Mouse (Mus musculus) macrophage (primary cell): ENCODE measurements around the gene Coq10a. TPM values are rescaled to one million over a fixed set of nuclear protein-coding genes. Genes with fewer than 3 reads are reported as not detected.

Source experiments
- H3K27ac ChIP-seq: fragments of 350-480 bp; formaldehyde crosslinking; 2 replicates; pipeline ENCODE4 v1.9.0; 2021
- H3K36me3 ChIP-seq: fragments of 350-480 bp; formaldehyde crosslinking; 2 replicates; pipeline ENCODE4 v1.9.0; 2021; ENCODE audit errors: inconsistent target
- H3K4me3 ChIP-seq: fragments of 350-480 bp; formaldehyde crosslinking; 2 replicates; pipeline ENCODE4 v1.9.0; 2021; ENCODE audit errors: inconsistent target
- H3K79me2 ChIP-seq: fragments of 350-480 bp; formaldehyde crosslinking; 2 replicates; pipeline ENCODE4 v1.9.0; 2021; ENCODE audit errors: inconsistent target
- WGBS: methylation state at CpG from one replicate; pipeline ENCODE4 v1.1.7; 2026; ENCODE audit warnings: inconsistent platforms; ENCODE audit not compliant: missing documents; 5-methylcytosine and 5-hydroxymethylcytosine counted together
- polyA plus RNA-seq: library from polyadenylated mRNA; stranded (reverse); fragments of 250-400 nt; gene quantifications from 3 replicates; pipeline ENCODE4 v1.2.4, GENCODE M21; 2018; ENCODE audit warnings: inconsistent platforms

Coq10a gene
- polyA plus RNA-seq, 1 experiment from 2014 or later, result 25.5 TPM

GRCm38 (mm10) chr10:128397466-128397865 lies 28.7 kb upstream of the Coq10a start:
- Histone ChIP-seq H3K79me2 (no peaks in the 10 kb centered on the region), H3K36me3 (peaks cover 22% of the 10 kb centered on the region), H3K4me3 (no peak overlapping the region), H3K27ac (no peak overlapping the region)
- 89% methylated on average over 7 of the region's 7 CpGs for WGBS

GRCm38 (mm10) chr10:128396716-128397264 lies 28.0 kb upstream of the Coq10a start:
- peaks cover 29% of the 10 kb centered on the region for H3K36me3 ChIP-seq
- no peaks in the 10 kb centered on the region for H3K79me2 ChIP-seq
- no peak overlapping the region for H3K4me3 ChIP-seq
- WGBS, result 92% methylated on average over 10 of the region's 10 CpGs
- H3K27ac ChIP-seq, result no peak overlapping the region

GRCm38 (mm10) chr10:128396017-128396673 lies 27.3 kb upstream of the Coq10a start:
- Histone ChIP-seq H3K27ac (no peak overlapping the region), H3K36me3 (peaks cover 36% of the 10 kb centered on the region)
- WGBS, result 93% methylated on average over 11 of the region's 11 CpGs

GRCm38 (mm10) chr10:128391850-128392249 lies 23.1 kb upstream of the Coq10a start:
- Histone ChIP-seq H3K4me3 (no peak overlapping the region), H3K36me3 (peaks cover 79% of the 10 kb centered on the region), H3K79me2 (no peaks in the 10 kb centered on the region), H3K27ac (no peak overlapping the region)
- 93% methylated on average over 6 of the region's 6 CpGs for WGBS

More at GRCm38 (mm10) chr10:128396017-128396673, 27.3 kb upstream of the Coq10a start:
- no peak overlapping the region for H3K4me3 ChIP-seq
- no peaks in the 10 kb centered on the region for H3K79me2 ChIP-seq

- Histone ChIP-seq H3K36me3 (peaks cover 93% of the 10 kb centered on the region), H3K4me3 (no peak overlapping the region), H3K27ac (no peak overlapping the region), H3K79me2 (no peaks in the 10 kb centered on the region)
- WGBS, result 98% methylated on average over 12 of the region's 12 CpGs
Observed at GRCm38 (mm10) chr10:128390366-128390765, 21.6 kb upstream of the Coq10a start.

GRCm38 (mm10) chr10:128389570-128389969 lies 20.8 kb upstream of the Coq10a start:
- 67% methylated on average over 6 of the region's 6 CpGs for WGBS

GRCm38 (mm10) chr10:128388941-128389340 lies 20.1 kb upstream of the Coq10a start:
- no peak overlapping the region for H3K27ac ChIP-seq
- H3K4me3 ChIP-seq, result no peak overlapping the region
- 86% methylated on average over 11 of the region's 14 CpGs for WGBS
- H3K36me3 ChIP-seq, result peaks cover 99% of the 10 kb centered on the region
- H3K79me2 ChIP-seq, result no peaks in the 10 kb centered on the region

More at GRCm38 (mm10) chr10:128389570-128389969, 20.8 kb upstream of the Coq10a start:
- H3K27ac ChIP-seq, result no peak overlapping the region
- no peak overlapping the region for H3K4me3 ChIP-seq
- H3K36me3 ChIP-seq, result peaks cover 99% of the 10 kb centered on the region
- H3K79me2 ChIP-seq, result no peaks in the 10 kb centered on the region

GRCm38 (mm10) chr10:128385902-128386301 lies 17.1 kb upstream of the Coq10a start:
- Histone ChIP-seq H3K79me2 (no peaks in the 10 kb centered on the region; the same call in 1 of the 2 replicates), H3K36me3 (peaks cover 97% of the 10 kb centered on the region), H3K4me3 (no peak overlapping the region), H3K27ac (no peak overlapping the region)
- 99% methylated on average over 7 of the region's 7 CpGs for WGBS

GRCm38 (mm10) chr10:128382482-128382881 lies 13.7 kb upstream of the Coq10a start:
- Histone ChIP-seq H3K36me3 (peaks cover 82% of the 10 kb centered on the region), H3K79me2 (peaks cover 25% of the 10 kb centered on the region), H3K27ac (no peak overlapping the region), H3K4me3 (no peak overlapping the region)
- WGBS, result 98% methylated on average over 8 of the region's 8 CpGs

GRCm38 (mm10) chr10:128380565-128380964 lies 11.8 kb upstream of the Coq10a start:
- no peak overlapping the region for H3K27ac ChIP-seq
- H3K36me3 ChIP-seq, result peaks cover 63% of the 10 kb centered on the region
- no peak overlapping the region for H3K4me3 ChIP-seq
- H3K79me2 ChIP-seq, result peaks cover 26% of the 10 kb centered on the region
- WGBS, result 87% methylated on average over 5 of the region's 5 CpGs

- Histone ChIP-seq H3K4me3 (no peak overlapping the region), H3K36me3 (peaks cover 50% of the 10 kb centered on the region)
- WGBS, result 84% methylated on average over 7 of the region's 7 CpGs
Observed at GRCm38 (mm10) chr10:128379260-128379659, 10.5 kb upstream of the Coq10a start.

GRCm38 (mm10) chr10:128378462-128378861 lies 9.7 kb upstream of the Coq10a start:
- H3K36me3 ChIP-seq, result peaks cover 42% of the 10 kb centered on the region
- H3K27ac ChIP-seq, result no peak overlapping the region
- peaks cover 26% of the 10 kb centered on the region for H3K79me2 ChIP-seq
- H3K4me3 ChIP-seq, result no peak overlapping the region
- whole genome bisulfite sequencing, result 84% methylated on average over 3 of the region's 3 CpGs

More at GRCm38 (mm10) chr10:128379260-128379659, 10.5 kb upstream of the Coq10a start:
- Histone ChIP-seq H3K79me2 (peaks cover 26% of the 10 kb centered on the region), H3K27ac (no peak overlapping the region)

- WGBS, result 76% methylated on average over 14 of the region's 14 CpGs
- Histone ChIP-seq H3K36me3 (peaks cover 37% of the 10 kb centered on the region), H3K4me3 (peak overlapping the region; percentile 76), H3K79me2 (peaks cover 26% of the 10 kb centered on the region), H3K27ac (peak overlapping the region; percentile 39)
Observed at GRCm38 (mm10) chr10:128377940-128378448, 9.2 kb upstream of the Coq10a start.

GRCm38 (mm10) chr10:128377222-128377939 lies 8.6 kb upstream of the Coq10a start:
- WGBS, result under 1% methylated on average over 45 of the region's 47 CpGs
- Histone ChIP-seq H3K4me3 (peak overlapping the region; percentile 76), H3K27ac (peak overlapping the region; percentile 39)

More at GRCm38 (mm10) chr10:128377222-128377939, 8.6 kb upstream of the Coq10a start:
- H3K36me3 ChIP-seq, result peaks cover 31% of the 10 kb centered on the region
- peaks cover 26% of the 10 kb centered on the region for H3K79me2 ChIP-seq
